27 mouse cellular contexts compared by ENCODE assay signal in genomic region chrX:98271361-98271760, GRCm38 (mm10).
"Had no signal": no experiment of that assay in that cellular context is flagged by ENCODE, and none has a peak within 500 bp of the region (broad histone marks: within the 10 kb centered on the region; RNA-seq: fewer than 3 reads in every experiment).

No protein-coding gene starts in this region.

- H3K4me3 ChIP-seq: heart, adult 2 months; heart, embryonic 13.5 days; heart, embryonic 15.5 days; hindbrain, embryonic 13.5 days; hindbrain, embryonic 15.5 days; intestine, embryonic 15.5 days; layer of hippocampus, adult 2 months; left cerebral cortex, adult 2 months; limb, embryonic 10.5 days; limb, embryonic 12.5 days; liver, embryonic 13.5 days; liver, embryonic 15.5 days had no signal

- H3K4me1 ChIP-seq: heart, embryonic 13.5 days; heart, embryonic 15.5 days; hindbrain, embryonic 13.5 days; hindbrain, embryonic 15.5 days; intestine, embryonic 15.5 days; limb, embryonic 10.5 days; limb, embryonic 12.5 days; liver, embryonic 13.5 days; liver, embryonic 15.5 days had no signal

- H3K9ac ChIP-seq: heart, embryonic 13.5 days; heart, embryonic 15.5 days; hindbrain, embryonic 13.5 days; hindbrain, embryonic 15.5 days; intestine, embryonic 15.5 days; limb, embryonic 12.5 days; liver, embryonic 13.5 days; liver, embryonic 15.5 days; liver, postnatal 0 days had no signal

- H3K36me3 ChIP-seq: heart, embryonic 13.5 days; heart, embryonic 15.5 days; hindbrain, embryonic 13.5 days; hindbrain, embryonic 15.5 days; intestine, embryonic 15.5 days; limb, embryonic 10.5 days; limb, embryonic 12.5 days; liver, embryonic 13.5 days; liver, embryonic 15.5 days had no signal

- H3K27ac ChIP-seq: heart, adult 2 months; heart, embryonic 13.5 days; heart, embryonic 15.5 days; hindbrain, embryonic 13.5 days; hindbrain, embryonic 15.5 days; intestine, embryonic 15.5 days; layer of hippocampus, adult 2 months; left cerebral cortex, adult 2 months; limb, embryonic 10.5 days; limb, embryonic 12.5 days; liver, embryonic 13.5 days; liver, embryonic 15.5 days had no signal

- DNase-seq: gastrocnemius, postnatal 36 days; heart, adult 11 months; heart, adult 2 months; heart, postnatal 14 days; heart, postnatal 36 days; kidney, adult 18-20 months; kidney, adult 8-10 months; kidney, postnatal 10 days; kidney, postnatal 25 days; kidney, postnatal 4 days; liver; liver, embryonic 13.5 days; liver, postnatal 0 days had no signal

- H3K9me3 ChIP-seq: heart, embryonic 13.5 days; heart, embryonic 15.5 days; hindbrain, embryonic 13.5 days; hindbrain, embryonic 15.5 days; intestine, embryonic 15.5 days; limb, embryonic 10.5 days; limb, embryonic 12.5 days; liver, embryonic 13.5 days; liver, embryonic 15.5 days had no signal

- H3K4me2 ChIP-seq: heart, embryonic 11.5 days; heart, embryonic 13.5 days; heart, embryonic 15.5 days; hindbrain, embryonic 13.5 days; hindbrain, embryonic 15.5 days; intestine, embryonic 15.5 days; limb, embryonic 12.5 days; liver, embryonic 11.5 days; liver, embryonic 13.5 days; liver, embryonic 15.5 days had no signal

- ATAC-seq: inflammation-experienced regulatory T-cells, adult 6 months; intestine, embryonic 15.5 days; intestine, postnatal 0 days; liver, postnatal 0 days had no signal

- H3K27me3 ChIP-seq: heart, embryonic 13.5 days; heart, embryonic 15.5 days; hindbrain, embryonic 13.5 days; hindbrain, embryonic 15.5 days; intestine, embryonic 15.5 days; limb, embryonic 12.5 days; liver, embryonic 13.5 days; liver, embryonic 15.5 days had no signal
